Mouse (Mus musculus) mature B cell (primary cell): ENCODE results near the gene Bola1.
"Not testable (repeated sequence)": the region's sequence is repeated elsewhere in the genome, so short reads cannot be mapped to it uniquely, and the experiment has no call there.

Experiments used
- in situ Hi-C: fragments of 300-500 bp; cut with MboI; formaldehyde crosslinking; loops from 2 replicates; pipeline ENCODE4 v1.14.3; 2019

Gene Bola1

DNA sequence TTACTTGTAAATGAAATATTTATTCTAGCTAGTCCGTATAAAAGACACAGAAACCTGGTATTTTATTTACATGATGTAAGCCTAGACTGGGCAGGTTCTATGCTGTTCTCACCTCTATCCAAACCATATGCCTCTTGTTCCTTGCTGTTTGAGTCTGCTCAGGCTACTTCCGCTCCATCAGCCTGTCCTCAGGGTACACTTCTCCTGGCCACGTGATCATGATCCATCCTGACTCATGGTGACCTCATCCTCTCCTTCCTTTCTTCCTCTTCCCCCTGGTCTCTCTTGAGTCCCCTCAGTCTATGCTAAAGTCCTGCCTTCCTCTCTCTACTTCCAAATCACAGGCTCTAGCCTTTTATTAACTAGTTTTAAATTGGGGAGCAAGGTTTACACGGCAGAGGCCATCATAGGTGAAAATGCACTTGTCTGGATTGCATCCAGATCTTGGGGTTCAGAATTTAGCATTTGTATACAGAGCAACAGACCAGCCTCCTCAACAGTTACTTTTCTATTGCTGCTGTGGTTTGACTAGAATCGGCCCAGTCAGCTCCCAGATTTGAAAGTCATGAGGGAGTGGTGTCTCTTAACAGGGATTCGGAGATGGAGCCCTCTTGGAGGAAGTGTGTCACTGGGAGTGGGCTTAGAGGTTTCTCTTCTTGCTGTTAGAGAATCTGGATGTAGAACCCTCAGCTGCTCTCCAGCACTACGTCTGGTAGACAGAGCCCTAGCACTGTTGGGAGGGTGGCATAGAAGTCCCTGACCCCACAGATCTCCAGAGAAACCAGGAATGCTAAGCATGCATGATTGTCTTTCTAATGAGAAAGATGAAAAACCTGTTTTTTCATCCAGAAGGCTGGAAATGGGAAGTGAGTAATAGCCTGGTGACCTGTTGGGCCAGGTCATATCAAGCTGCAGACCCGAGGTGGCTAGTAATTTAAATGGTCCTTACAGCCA is 7.5 kb upstream of the Bola1 start:
- in situ Hi-C loops: no loop called here

DNA sequence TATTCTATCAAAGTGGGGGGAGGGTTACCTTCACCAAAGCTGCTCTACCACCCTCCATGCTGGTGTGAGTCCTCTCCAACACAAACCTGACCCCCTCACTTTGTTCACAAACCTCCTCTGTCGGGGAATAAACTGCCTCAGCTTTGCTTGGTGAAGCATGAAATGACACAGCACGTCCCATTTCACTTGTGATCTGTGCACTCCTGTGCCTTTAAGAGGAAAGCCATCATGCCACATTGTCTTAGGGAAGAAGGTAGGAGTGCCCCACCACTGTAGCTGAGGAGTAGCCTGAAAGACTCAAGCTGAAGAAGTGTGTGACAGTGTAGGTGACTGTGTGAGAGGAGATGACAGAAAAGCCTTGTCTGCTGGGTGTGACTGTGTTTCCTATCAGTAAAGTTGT is 5.9 kb upstream of the Bola1 start:
- in situ Hi-C loops: no loop called here

DNA sequence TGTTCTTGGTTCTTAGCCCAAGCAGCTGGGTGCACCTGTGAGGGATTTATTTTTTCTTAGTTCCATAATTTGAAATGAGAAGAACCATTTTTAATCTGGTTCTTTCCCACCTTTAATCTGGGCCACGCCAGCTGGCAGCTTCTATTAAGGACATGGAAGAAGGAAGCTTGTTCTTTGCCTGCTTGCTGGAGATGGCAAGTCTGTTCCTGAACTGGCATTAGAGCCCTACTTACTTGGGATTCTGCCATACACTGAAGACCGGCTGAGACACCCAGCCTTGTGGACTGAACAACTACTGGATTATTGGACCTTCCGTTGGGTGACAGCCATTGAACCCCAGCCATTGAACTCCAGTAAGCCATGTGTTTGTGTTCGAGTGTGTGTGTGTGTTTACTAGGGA is 3.3 kb upstream of the Bola1 start:
- in situ Hi-C loops: loop anchor here (5.0 kb wide), 1 partner anchor 45 kb away; the partner anchor contains the start of genes Hist2h2bb and Hist2h3b

- in situ Hi-C loops: loop anchor here (5.0 kb wide), 1 partner anchor 46 kb away; the partner anchor contains the start of genes Hist2h2bb and Hist2h3b
Measured at GRCm38 (mm10) chr3:96221640-96222038, 2.1 kb upstream of the Bola1 start.

GRCm38 (mm10) chr3:96220765-96221639 is 1.5 kb upstream of the Bola1 start, which contains the start of the genes Hist2h2ac and Hist2h2be:
Hist2h2ac (minus strand) TSS chr3:96220880.
Hist2h2be (plus strand) TSS chr3:96221119.
- in situ Hi-C loops: loop anchor here (5.0 kb wide), 1 partner anchor 46 kb away; the partner anchor contains the start of genes Hist2h2bb and Hist2h3b

- in situ Hi-C loops: loop anchor here (5.0 kb wide), 1 partner anchor 47 kb away; the partner anchor contains the start of genes Hist2h2bb and Hist2h3b
Measured at GRCm38 (mm10) chr3:96220131-96220764, 739 bp upstream of the Bola1 start.

GRCm38 (mm10) chr3:96219191-96219641 is 293 bp downstream of the Bola1 start:
- in situ Hi-C loops: no loop called here

GRCm38 (mm10) chr3:96209242-96209641 is 10.3 kb downstream of the Bola1 start:
- in situ Hi-C loops: no loop called here

GRCm38 (mm10) chr3:96207819-96208218 is 11.7 kb downstream of the Bola1 start:
- in situ Hi-C loops: no loop called here

GRCm38 (mm10) chr3:96199731-96200130 is 19.8 kb downstream of the Bola1 start:
- in situ Hi-C loops: no loop called here

DNA sequence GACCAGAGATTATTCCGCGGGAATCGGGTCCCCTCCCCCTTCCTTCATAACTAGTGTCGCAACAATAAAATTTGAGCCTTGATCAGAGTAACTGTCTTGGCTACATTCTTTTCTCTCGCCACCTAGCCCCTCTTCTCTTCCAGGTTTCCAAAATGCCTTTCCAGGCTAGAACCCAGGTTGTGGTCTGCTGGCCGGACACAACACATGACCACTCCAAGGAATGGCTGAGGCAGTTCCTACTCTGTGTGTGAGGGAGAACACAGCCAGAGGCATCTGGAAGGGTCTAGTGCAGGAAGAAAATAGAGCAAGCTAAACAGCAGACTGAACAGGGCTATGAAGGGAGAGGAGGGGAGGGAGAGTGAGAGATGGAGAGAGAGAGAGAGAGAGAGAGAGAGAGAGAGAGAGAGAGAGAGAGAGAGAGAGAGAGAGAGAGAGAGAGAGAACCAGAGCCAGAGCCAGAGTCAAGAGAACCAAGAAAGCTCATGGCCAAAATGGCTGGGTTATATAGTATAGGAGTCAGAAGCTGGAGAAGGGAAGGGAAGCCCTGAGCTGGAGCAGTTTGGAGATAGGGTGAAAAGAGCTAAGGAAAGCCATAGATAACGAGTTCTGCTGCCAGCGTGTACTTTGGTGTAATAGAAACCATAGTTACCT is 20.8 kb downstream of the Bola1 start:
- in situ Hi-C loops: not testable (repeated sequence)

DNA sequence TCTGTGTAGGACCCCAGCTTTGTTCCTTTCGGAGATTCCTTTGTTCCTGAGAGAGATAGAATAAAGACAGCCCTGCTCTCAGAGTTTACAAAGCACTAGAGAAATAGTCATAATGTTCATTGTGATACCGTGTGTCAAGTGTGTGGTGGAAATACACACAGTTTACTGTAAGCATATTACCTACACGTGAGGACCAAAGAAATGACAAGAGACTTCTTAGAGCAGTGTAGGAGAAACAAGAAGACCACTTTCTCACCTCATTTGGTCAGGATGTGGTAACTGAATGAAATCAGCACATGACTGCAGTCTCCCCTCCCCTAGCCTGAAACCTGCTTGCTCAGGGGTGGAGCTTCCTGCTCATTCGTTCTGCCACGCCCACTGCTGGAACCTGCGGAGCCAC is 21.3 kb downstream of the Bola1 start:
- in situ Hi-C loops: no loop called here

- in situ Hi-C loops: no loop called here
Measured at GRCm38 (mm10) chr3:96197129-96197749, 22.3 kb downstream of the Bola1 start.

DNA sequence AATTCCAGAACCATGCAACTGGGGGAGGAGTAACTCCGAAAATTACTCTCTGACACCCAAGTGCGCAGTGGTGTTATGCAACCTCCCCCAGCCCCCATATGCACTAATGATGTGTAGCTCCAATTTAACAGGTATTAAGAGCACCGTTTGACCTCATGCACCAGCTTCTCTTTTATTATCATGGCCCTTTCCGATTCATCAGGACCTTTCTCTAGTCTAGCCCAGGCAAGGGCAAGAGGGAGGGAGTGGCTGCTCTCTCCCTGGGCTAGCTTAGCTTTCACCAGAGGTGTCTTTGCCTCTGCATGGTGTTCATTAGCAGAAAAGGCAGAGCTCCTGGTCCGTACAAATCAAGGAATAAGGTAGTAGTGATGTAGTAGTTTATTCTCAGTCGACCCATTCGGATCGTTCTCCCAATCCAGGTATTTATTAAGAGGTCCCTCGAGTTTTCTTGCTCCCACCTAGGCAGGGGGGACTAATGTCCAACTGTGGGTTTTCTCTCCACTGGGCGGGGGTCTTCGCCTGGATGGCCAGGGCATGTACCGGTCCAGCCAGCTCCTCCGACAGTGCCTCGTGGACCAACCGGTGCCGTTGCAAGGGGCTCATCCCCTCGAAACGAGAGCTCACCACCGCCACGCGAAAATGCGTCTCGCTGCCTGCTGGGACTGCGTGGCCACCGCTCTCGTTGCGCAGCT is 22.9 kb downstream of the Bola1 start:
- in situ Hi-C loops: no loop called here

DNA sequence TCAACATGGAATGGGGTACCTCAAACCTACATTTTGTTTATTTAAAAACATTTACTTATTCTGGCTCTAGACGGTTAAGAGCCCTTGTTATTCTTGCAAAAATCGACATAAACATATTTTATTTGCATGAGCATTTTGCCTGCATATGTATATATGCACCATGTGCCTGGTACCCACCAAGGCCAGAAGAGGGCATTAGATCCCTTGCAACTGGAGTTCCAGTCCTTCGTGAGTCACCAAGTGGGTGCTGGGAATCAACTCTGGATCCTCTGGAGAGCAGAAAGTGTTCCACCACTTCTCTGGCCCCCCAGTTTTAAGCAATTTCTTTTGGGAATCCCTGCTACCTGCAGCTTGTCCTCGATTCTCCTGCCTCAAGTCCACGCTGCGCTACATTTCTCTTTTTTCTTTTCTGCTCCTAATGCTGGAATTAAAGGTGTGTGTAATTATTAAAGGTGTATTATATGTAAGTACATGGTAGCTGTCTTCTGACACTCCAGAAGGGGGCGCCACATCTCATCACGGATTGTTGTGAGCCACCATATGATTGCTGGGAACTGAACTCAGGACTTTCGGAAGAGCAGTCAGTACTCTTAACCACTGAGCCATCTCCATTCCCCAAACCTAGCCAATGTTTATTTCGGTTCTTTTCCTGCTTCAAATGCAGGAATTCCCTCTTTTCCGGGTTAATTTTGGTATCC is 23.7 kb downstream of the Bola1 start:
- in situ Hi-C loops: no loop called here

GRCm38 (mm10) chr3:96194966-96195365 is 24.5 kb downstream of the Bola1 start:
- in situ Hi-C loops: no loop called here

DNA sequence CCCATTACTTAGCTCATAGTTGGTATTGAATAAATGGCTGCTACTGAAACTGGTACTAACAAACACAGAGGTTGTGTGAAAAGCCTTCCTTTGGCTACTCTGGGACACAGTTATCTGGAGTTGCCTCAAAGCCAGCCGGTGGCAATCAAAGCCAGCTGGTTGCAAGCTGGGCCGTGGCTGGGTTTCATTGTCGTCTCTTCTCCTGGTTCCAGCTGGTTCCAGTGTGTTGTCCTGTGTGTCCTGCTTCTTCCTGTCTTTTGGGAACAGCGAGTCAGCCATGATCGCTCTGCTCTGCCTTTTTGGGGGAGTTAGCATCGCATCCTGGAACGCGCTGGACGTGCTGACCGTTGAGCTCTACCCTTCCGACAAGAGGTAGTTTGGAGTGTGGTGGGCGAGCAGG is 26.5 kb downstream of the Bola1 start:
- in situ Hi-C loops: no loop called here

- in situ Hi-C loops: no loop called here
Measured at GRCm38 (mm10) chr3:96182382-96182776, 37.1 kb downstream of the Bola1 start.
